9 mouse cellular contexts compared by ENCODE assay signal in genomic region chr11:97101722-97102121, GRCm38 (mm10). TPM values are rescaled to one million over a fixed set of nuclear protein-coding genes. Genes with fewer than 3 reads are reported as not detected.
A peak's percentile ranks its signal among the peaks of the same experiment; 100 is the strongest.
DNase-seq lines count a peak whose midpoint lies in the region; ATAC-seq and TF ChIP-seq lines count a peak whose summit lies in the region.
"Had no signal": no experiment of that assay in that cellular context is flagged by ENCODE, and none has a peak within 500 bp of the region (broad histone marks: within the 10 kb centered on the region; RNA-seq: fewer than 3 reads in every experiment).

No protein-coding gene starts in this region.

- H3K4me3 ChIP-seq in midbrain, postnatal 0 days (ENCODE audit: low read depth, low read length), result no peak overlapping the region
- no peak overlapping the region for H3K4me3 ChIP-seq in midbrain, embryonic 16.5 days (ENCODE audit: low read depth, low read length)
- H3K4me3 ChIP-seq in cortical plate, adult 2 months (ENCODE audit: insufficient read depth, low read length), result no peak overlapping the region
- H3K4me3 ChIP-seq in lung, adult 2 months (replicated peaks; ENCODE audit: extremely low read depth, low read depth, low read length), result no peak overlapping the region
- H3K4me3 ChIP-seq: neural tube, embryonic 13.5 days had no signal

- 14% methylated on average over 9 of the region's 9 CpGs for WGBS in midbrain, postnatal 0 days
- WGBS in midbrain, embryonic 16.5 days, result 16% methylated on average over 9 of the region's 9 CpGs
- WGBS in lung, adult 2 months, result 13% methylated on average over 9 of the region's 9 CpGs

- H3K36me3 ChIP-seq in midbrain, postnatal 0 days (ENCODE audit: insufficient read depth, low read length), result no peaks in the 10 kb centered on the region
- H3K36me3 ChIP-seq in midbrain, embryonic 16.5 days (ENCODE audit: control insufficient read depth, insufficient read depth, low read length), result no peaks in the 10 kb centered on the region
- H3K36me3 ChIP-seq: neural tube, embryonic 13.5 days had no signal

- H3K4me2 ChIP-seq in midbrain, postnatal 0 days (ENCODE audit: low read depth, low read length, poor library complexity, severe bottlenecking), result no peak overlapping the region
- H3K4me2 ChIP-seq in midbrain, embryonic 16.5 days (ENCODE audit: low read length), result no peak overlapping the region
- H3K4me2 ChIP-seq: neural tube, embryonic 13.5 days had no signal

- H3K27ac ChIP-seq in midbrain, postnatal 0 days (ENCODE audit: low read depth, low read length), result no peak overlapping the region
- no peak overlapping the region for H3K27ac ChIP-seq in midbrain, embryonic 16.5 days (ENCODE audit: low read length)
- no peak overlapping the region for H3K27ac ChIP-seq in cortical plate, adult 2 months (ENCODE audit: insufficient read depth, low read length)
- H3K27ac ChIP-seq: neural tube, embryonic 13.5 days had no signal

- H3K9ac ChIP-seq in midbrain, postnatal 0 days (replicated peaks; ENCODE audit: low read length, poor library complexity, severe bottlenecking), result no peak overlapping the region
- H3K9ac ChIP-seq in midbrain, embryonic 16.5 days (ENCODE audit: low read depth, low read length), result no peak overlapping the region
- H3K9ac ChIP-seq: neural tube, embryonic 13.5 days had no signal

- no peaks in the 10 kb centered on the region; the same call in none of the 2 replicates for H3K27me3 ChIP-seq in midbrain, postnatal 0 days (ENCODE audit: insufficient read depth, low read length)
- peaks cover 12% of the 10 kb centered on the region; the same call in 1 of the 2 replicates for H3K27me3 ChIP-seq in midbrain, embryonic 16.5 days (ENCODE audit: control insufficient read depth, insufficient read depth, low read depth, low read length)

- no peak for TF ChIP-seq POLR2A in cortical plate, adult 2 months (IDR thresholded peaks at IDR 0.05; ENCODE audit: extremely low read depth, insufficient read depth, low read length)
- no peak for TF ChIP-seq POLR2A in lung, adult 2 months (IDR thresholded peaks at IDR 0.05; ENCODE audit: borderline replicate concordance, extremely low read depth, low read depth, low read length)

- DNase-seq in midbrain, postnatal 0 days (ENCODE audit: low spot score), result peak; percentile 66
- peak; percentile 69 to 79 for DNase-seq in adrenal gland, adult 18-20 months (ENCODE audit: low spot score in 2 of 2)
- peak; percentile 87 for DNase-seq in induced T-regulatory cell, adult 2 months (ENCODE audit: low read depth)
- peak; percentile 74 for DNase-seq in lung, adult 2 months
- peak; percentile 52 to 82 for DNase-seq in spleen, adult 18-20 months
- DNase-seq in frontal cortex, postnatal 25 days (ENCODE audit: low spot score in 2 of 2), result no peak

- H3K4me1 ChIP-seq in midbrain, postnatal 0 days (ENCODE audit: insufficient read depth, low read length), result no peaks in the 10 kb centered on the region
- no peaks in the 10 kb centered on the region for H3K4me1 ChIP-seq in midbrain, embryonic 16.5 days (ENCODE audit: control insufficient read depth, insufficient read depth, low read length)
- no peaks in the 10 kb centered on the region for H3K4me1 ChIP-seq in cortical plate, adult 2 months (ENCODE audit: control insufficient read depth, insufficient read depth, low read length)
- no peaks in the 10 kb centered on the region for H3K4me1 ChIP-seq in lung, adult 2 months (ENCODE audit: control insufficient read depth, insufficient read depth, low read length)
- H3K4me1 ChIP-seq: neural tube, embryonic 13.5 days had no signal

- no peak for ATAC-seq in midbrain, postnatal 0 days (ENCODE audit: low FRiP score)
- no peak for ATAC-seq in midbrain, embryonic 16.5 days

- TF ChIP-seq CTCF in midbrain, postnatal 0 days (IDR thresholded peaks at IDR 0.05), result peak; percentile 67
- TF ChIP-seq CTCF in cortical plate, adult 2 months (IDR thresholded peaks at IDR 0.05; ENCODE audit: extremely low read depth, insufficient read depth, low read length), result peak; percentile 50; the same call in 1 of the 2 replicates
- TF ChIP-seq CTCF in lung, adult 2 months (IDR thresholded peaks at IDR 0.05; ENCODE audit: insufficient read depth, low read length), result peak; percentile 70

- H3K9me3 ChIP-seq in midbrain, postnatal 0 days (ENCODE audit: low read length), result no peaks in the 10 kb centered on the region
- H3K9me3 ChIP-seq in midbrain, embryonic 16.5 days (replicated peaks; ENCODE audit: control insufficient read depth, low read length, poor library complexity, severe bottlenecking), result no peaks in the 10 kb centered on the region
- H3K9me3 ChIP-seq: neural tube, embryonic 13.5 days had no signal

RNA-seq across cellular contexts. Expression of gene Tbx21, which starts 13.4 kb away (rescaled TPM):
- 0.11 and 0.24 TPM in 2 replicates for total RNA-seq in midbrain, postnatal 0 days (2014; rRNA removed)
- polyA plus RNA-seq in midbrain, postnatal 0 days (2015; fragmentation: Nextera tagmentation; extraction: Ambion mirVana), result 0.14 and 0.15 TPM in 2 replicates
- 0.16 TPM in 2 replicates for polyA plus RNA-seq in midbrain, embryonic 16.5 days (2015; fragmentation: Nextera tagmentation; extraction: Ambion mirVana)
- total RNA-seq in adrenal gland, adult 18-20 months (2021), result under 1 TPM; 0.27 to 0.54 TPM
- 0.10 and 0.11 TPM in 2 replicates for polyA plus RNA-seq in cortical plate, adult 2 months (2012; rRNA removed)
- polyA plus RNA-seq in lung, adult 2 months (2012; rRNA removed), result 1.9 and 3.0 TPM in 2 replicates

RNA-seq across cellular contexts. Expression of gene Tbkbp1, which starts 49.6 kb away (rescaled TPM):
- 43.9 and 45.3 TPM in 2 replicates for total RNA-seq in midbrain, postnatal 0 days (2014; rRNA removed)
- polyA plus RNA-seq in midbrain, postnatal 0 days (2015; fragmentation: Nextera tagmentation; extraction: Ambion mirVana), result 9.5 and 10.3 TPM in 2 replicates
- polyA plus RNA-seq in midbrain, embryonic 16.5 days (2015; fragmentation: Nextera tagmentation; extraction: Ambion mirVana), result 7.7 and 8.2 TPM in 2 replicates
- 10 to 100 TPM; 11.7 to 16.2 TPM for total RNA-seq in adrenal gland, adult 18-20 months (2021)
- polyA plus RNA-seq in cortical plate, adult 2 months (2012; rRNA removed), result 54.5 and 59.5 TPM in 2 replicates
- 55.8 and 85.1 TPM in 2 replicates for polyA plus RNA-seq in lung, adult 2 months (2012; rRNA removed)

RNA-seq across cellular contexts. Expression of gene Osbpl7, which starts 51.3 kb away (rescaled TPM):
- total RNA-seq in midbrain, postnatal 0 days (2014; rRNA removed), result 12.6 and 14.6 TPM in 2 replicates
- polyA plus RNA-seq in midbrain, postnatal 0 days (2015; fragmentation: Nextera tagmentation; extraction: Ambion mirVana), result 10.7 and 13.9 TPM in 2 replicates
- polyA plus RNA-seq in midbrain, embryonic 16.5 days (2015; fragmentation: Nextera tagmentation; extraction: Ambion mirVana), result 11.9 and 12.8 TPM in 2 replicates
- 1 to 10 TPM; 5.2 to 6.6 TPM for total RNA-seq in adrenal gland, adult 18-20 months (2021)
- 14.0 and 14.1 TPM in 2 replicates for polyA plus RNA-seq in cortical plate, adult 2 months (2012; rRNA removed)
- 15.7 and 18.1 TPM in 2 replicates for polyA plus RNA-seq in lung, adult 2 months (2012; rRNA removed)

Comparison
In these comparisons a context has a peak if more than half of its experiments do, and no peak if none do; other contexts are left out.
1. DNase-seq: peak in midbrain, postnatal 0 days (single experiment), adrenal gland, adult 18-20 months (2 of 2), induced T-regulatory cell, adult 2 months (single experiment), lung, adult 2 months (single experiment) and spleen, adult 18-20 months (2 of 2); none in frontal cortex, postnatal 25 days (0 of 2).
2. Peak in every context shown above with its lines, with median percentiles within 50 percentile points of each other: CTCF ChIP-seq.